Mouse (Mus musculus): ENCODE measurements at regions not wholly inside any gene's neighbourhood (a gene's known extent, or its start where the extent isn't known, plus 50 kb on each side); places are given as distances from the start of the nearest gene placed in this dataset.

GRCm38 (mm10) chr8:86170091-86170490 lies 329.3 kb downstream of the Phkb start:
- no peak for DNase-seq (ENCODE audit: low spot score)

GRCm38 (mm10) chr8:86164818-86165217 lies 324.1 kb downstream of the Phkb start:
- no peak for DNase-seq (ENCODE audit: low spot score)

- no peak for DNase-seq (ENCODE audit: low spot score)
Measured at GRCm38 (mm10) chr8:86159074-86159783, 318.5 kb downstream of the Phkb start.

GRCm38 (mm10) chr8:86147586-86147985 lies 306.8 kb downstream of the Phkb start:
- no peak for DNase-seq (ENCODE audit: low spot score)

GRCm38 (mm10) chr8:86125244-86125643 lies 284.5 kb downstream of the Phkb start:
- no peak for DNase-seq (ENCODE audit: low spot score)

GRCm38 (mm10) chr8:86124655-86125054 lies 283.9 kb downstream of the Phkb start:
- no peak for DNase-seq (ENCODE audit: low spot score)
